Mouse (Mus musculus): ENCODE measurements at regions not wholly inside any gene's neighbourhood (a gene's known extent, or its start where the extent isn't known, plus 50 kb on each side); places are given as distances from the start of the nearest gene placed in this dataset.

GRCm38 (mm10) chr8:12073311-12073999, 205.2 kb upstream of the A230072I06Rik start:
- DNase-seq (ENCODE audit: low read depth, low spot score): no peak

- no peak for DNase-seq (ENCODE audit: low read depth, low spot score)
Measured at GRCm38 (mm10) chr8:12075943-12076342, 202.7 kb upstream of the A230072I06Rik start.

- no peak for DNase-seq (ENCODE audit: low read depth, low spot score)
Measured at GRCm38 (mm10) chr8:12076811-12077375, 201.7 kb upstream of the A230072I06Rik start.

GRCm38 (mm10) chr8:12077896-12078295, 200.7 kb upstream of the A230072I06Rik start:
- no peak for DNase-seq (ENCODE audit: low read depth, low spot score)

- DNase-seq (ENCODE audit: low read depth, low spot score): no peak
Measured at GRCm38 (mm10) chr8:12078679-12079566, 199.7 kb upstream of the A230072I06Rik start.

GRCm38 (mm10) chr8:12081536-12081935, 197.1 kb upstream of the A230072I06Rik start:
- DNase-seq (ENCODE audit: low read depth, low spot score): no peak

GRCm38 (mm10) chr8:12087192-12087800, 191.3 kb upstream of the A230072I06Rik start:
- DNase-seq (ENCODE audit: low read depth, low spot score): no peak

GRCm38 (mm10) chr8:12100145-12100544, 178.5 kb upstream of the A230072I06Rik start:
- no peak for DNase-seq (ENCODE audit: low read depth, low spot score)

- DNase-seq (ENCODE audit: low read depth, low spot score): no peak
Measured at GRCm38 (mm10) chr8:12103296-12103695, 175.3 kb upstream of the A230072I06Rik start.

DNA sequence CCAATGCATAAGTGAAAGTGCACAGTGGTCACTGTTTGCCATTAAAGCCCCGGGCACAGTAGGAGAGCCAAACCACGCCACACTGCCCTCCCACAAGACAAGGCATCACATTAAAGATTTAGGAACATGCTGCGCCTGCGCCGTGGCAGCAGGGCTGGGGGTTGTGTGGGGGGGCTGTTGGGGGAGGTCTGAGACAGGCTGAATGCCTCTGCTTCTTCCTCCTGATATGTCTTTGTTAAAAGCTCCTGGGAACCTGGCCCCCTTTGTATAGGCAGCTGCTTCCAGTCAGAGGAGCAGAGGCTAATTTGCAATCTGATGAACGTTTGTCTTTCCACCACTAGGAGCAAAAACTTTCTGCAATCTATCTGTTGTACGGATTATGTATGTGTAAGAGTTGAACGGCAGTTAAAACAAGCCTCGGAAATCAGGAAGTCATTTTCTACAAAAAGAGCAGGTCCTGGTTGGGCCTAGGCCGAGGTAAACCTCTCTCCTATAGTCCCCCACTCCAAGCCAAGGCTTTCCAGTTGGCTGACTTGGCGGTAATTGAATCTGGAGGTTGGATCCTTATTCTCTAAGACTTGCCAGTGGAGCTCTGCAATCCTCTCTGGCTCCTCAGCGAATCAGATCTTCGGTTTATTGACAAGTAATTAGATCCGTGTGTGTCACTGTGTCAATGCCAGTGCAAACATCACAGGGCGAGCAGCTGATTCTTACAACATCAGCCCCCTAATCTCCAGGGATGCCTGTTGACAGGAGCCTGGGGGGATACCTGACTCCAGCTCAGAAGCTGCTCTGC, 173.3 kb upstream of the A230072I06Rik start:
- no peak for DNase-seq (ENCODE audit: low read depth, low spot score)

DNA sequence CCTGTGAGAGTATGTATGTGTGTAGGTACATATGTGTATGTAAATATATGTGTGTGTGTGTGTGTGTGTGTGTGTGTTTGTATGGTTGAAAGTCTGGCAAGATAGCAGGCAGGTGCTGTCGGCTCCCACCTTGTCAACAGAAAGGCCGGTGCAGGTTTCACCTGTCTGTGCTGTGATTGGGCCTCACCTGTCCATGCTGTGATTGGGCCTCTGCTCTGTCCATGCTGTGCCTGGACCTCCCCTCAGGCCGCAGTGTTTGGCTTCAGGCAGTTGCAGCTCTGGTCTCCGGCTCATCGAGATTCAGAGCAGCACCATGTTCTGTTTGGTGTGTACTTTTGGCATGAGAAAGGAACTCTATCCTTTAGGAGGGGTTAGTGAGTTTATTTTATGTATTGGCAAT, 170.0 kb upstream of the A230072I06Rik start:
- DNase-seq (ENCODE audit: low read depth, low spot score): no peak

DNA sequence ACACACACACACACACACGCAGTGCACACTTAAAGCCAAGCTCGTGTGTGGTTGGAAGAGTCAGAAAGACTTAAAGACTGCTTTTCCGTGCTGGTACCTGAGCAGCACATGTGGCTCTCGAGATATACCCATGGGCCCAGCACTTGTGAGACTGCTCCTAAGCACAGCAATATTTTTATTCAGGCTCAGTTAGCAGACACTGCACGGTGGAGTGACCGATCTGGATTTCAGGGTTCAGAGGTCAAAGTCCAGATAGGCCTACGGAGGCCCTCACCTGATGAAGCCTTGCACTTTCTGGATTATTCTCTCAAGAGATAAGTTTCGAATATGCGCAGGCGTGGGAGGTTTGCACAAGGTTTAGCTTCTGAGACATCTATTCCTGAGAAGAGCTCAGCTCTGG, 167.0 kb upstream of the A230072I06Rik start:
- no peak for DNase-seq (ENCODE audit: low read depth, low spot score)

GRCm38 (mm10) chr8:12113023-12113422, 165.6 kb upstream of the A230072I06Rik start:
- DNase-seq (ENCODE audit: low read depth, low spot score): no peak

- DNase-seq (ENCODE audit: low read depth, low spot score): no peak
Measured at GRCm38 (mm10) chr8:12126374-12127001, 152.1 kb upstream of the A230072I06Rik start.

DNA sequence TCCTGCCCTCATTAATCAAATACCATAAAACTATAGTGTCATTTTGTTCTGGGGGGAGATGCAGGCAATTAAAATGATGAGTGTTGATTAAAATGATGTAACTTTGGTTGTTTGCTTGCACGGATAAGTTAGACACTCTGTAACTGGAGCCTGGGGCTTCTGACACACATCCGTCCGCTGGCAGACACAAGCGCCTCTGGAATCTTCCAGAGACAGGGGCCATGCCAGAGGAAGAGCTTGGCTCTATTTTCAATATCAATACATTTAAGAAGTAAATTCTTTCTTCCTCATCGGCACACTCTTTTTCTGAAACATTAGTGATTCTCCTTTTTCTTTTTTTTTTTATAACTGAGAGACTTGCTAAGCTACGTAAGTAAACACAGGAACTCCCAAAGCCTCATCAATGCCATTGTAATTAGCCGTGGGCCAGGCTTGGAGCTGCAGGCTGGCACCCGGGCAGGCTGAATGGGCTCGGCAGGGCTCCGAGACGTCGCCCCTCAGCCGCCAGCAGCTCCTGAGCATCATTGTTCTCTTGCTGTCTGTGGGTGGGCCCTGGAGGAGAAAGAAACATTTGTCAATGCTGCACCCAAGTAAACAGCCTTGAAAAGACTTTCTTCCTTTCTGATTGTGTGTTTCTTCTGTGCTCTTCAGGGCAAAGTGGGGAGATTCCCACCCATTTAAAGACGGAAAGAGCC, 151.4 kb upstream of the A230072I06Rik start:
- DNase-seq (ENCODE audit: low read depth, low spot score): no peak

DNA sequence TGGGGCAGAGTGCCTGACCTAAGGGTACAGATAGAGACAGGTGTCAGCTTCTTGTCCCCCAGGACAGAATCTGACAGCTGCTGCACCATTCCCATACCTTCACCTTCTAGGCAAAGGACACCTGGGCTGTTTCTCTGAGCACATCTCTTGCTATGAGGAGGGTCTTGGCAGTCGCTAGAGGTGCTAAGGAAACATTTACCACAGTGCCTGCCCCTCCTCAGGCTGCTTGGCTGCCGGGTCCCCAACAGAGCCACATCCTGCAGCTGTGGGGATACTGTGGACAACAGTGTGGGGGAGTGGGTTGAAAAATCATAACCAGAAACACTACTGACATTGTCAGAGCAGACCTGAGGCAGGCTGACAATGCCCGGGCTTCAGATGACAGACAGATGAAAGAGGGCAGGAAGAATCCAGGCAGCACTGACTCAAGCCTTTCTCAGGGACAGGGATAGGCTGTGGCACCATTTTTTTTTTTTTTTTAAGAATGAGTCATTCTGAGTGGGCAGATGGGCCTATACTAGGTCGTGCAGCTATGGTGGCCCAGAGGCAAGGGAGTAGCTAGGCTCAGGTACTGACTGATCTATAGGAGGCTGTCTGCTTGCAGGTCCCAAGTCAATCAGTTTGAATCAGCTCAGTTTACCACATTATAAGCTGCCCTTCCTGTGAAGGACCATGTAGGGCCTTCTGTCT, 150.7 kb upstream of the A230072I06Rik start:
- no peak for DNase-seq (ENCODE audit: low read depth, low spot score)

GRCm38 (mm10) chr8:12130591-12130990, 148.0 kb upstream of the A230072I06Rik start:
- DNase-seq (ENCODE audit: low read depth, low spot score): no peak

GRCm38 (mm10) chr8:12134200-12134599, 144.4 kb upstream of the A230072I06Rik start:
- no peak for DNase-seq (ENCODE audit: low read depth, low spot score)

GRCm38 (mm10) chr8:12135392-12136177, 143.0 kb upstream of the A230072I06Rik start:
- no peak for DNase-seq (ENCODE audit: low read depth, low spot score)
